In the genomic region with DNA sequence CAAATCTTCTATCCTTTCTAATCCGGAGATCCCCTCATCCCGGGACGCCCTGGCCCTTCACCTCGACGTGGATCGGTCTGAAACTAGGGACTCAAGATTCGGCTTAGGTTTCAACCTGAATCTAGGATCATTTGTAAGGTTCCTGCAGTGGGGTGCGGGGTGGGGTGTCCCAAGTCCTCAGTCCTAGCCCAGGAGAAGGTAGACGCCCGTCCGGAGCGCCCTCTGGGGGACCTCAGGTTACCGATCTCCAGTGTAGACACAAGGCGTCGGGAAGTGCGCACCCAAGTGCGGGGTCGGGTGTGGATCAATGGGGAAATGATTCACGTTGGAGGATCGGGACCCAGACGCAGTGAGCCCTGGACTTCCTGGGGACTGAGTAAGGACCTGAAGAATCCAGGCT, we compare ENCODE assay signal across 8 mouse cellular contexts. TPM values are rescaled to one million over a fixed set of nuclear protein-coding genes. Genes with fewer than 3 reads are reported as not detected.
A peak's percentile ranks its signal among the peaks of the same experiment; 100 is the strongest.
DNase-seq lines count a peak whose midpoint lies in the region; ATAC-seq and TF ChIP-seq lines count a peak whose summit lies in the region.

No protein-coding gene starts in this region.

- no peak overlapping the region for H3K27ac ChIP-seq in forebrain, embryonic 10.5 days
- H3K27ac ChIP-seq in forebrain, embryonic 16.5 days (ENCODE audit: low read length): no peak overlapping the region
- no peak overlapping the region for H3K27ac ChIP-seq in kidney, embryonic 16.5 days (ENCODE audit: low read length)

- no peaks in the 10 kb centered on the region for H3K36me3 ChIP-seq in forebrain, embryonic 10.5 days (replicated peaks)
- H3K36me3 ChIP-seq in forebrain, embryonic 16.5 days (ENCODE audit: control insufficient read depth, insufficient read depth): no peaks in the 10 kb centered on the region
- H3K36me3 ChIP-seq in kidney, embryonic 16.5 days (ENCODE audit: insufficient read depth, low read length): no peaks in the 10 kb centered on the region

- H3K9me3 ChIP-seq in forebrain, embryonic 10.5 days: no peaks in the 10 kb centered on the region
- no peaks in the 10 kb centered on the region for H3K9me3 ChIP-seq in forebrain, embryonic 16.5 days (ENCODE audit: control insufficient read depth, low read length)
- H3K9me3 ChIP-seq in kidney, embryonic 16.5 days (ENCODE audit: low read length): no peaks in the 10 kb centered on the region

- H3K4me2 ChIP-seq in forebrain, embryonic 16.5 days (ENCODE audit: low read length): no peak overlapping the region
- peak overlapping the region; percentile 77 for H3K4me2 ChIP-seq in kidney, embryonic 16.5 days (replicated peaks; ENCODE audit: low read depth, low read length)

- TF ChIP-seq CTCF in brain, embryonic 14.5 days (IDR thresholded peaks at IDR 0.05; ENCODE audit: borderline replicate concordance, extremely low read depth, insufficient read depth, insufficient read length): no peak

- DNase-seq in forebrain, embryonic 10.5 days (ENCODE audit: extremely low spot score, low spot score): peak; percentile 35
- peak; percentile 1 for DNase-seq in brain, embryonic 14.5 days (ENCODE audit: low read depth)
- peak; percentile 25 to 29 for DNase-seq in heart, adult 9 months (ENCODE audit: low spot score in 2 of 2)
- DNase-seq in lung, postnatal 25 days (ENCODE audit: low spot score): peak; percentile 23
- no peak for DNase-seq in MN1 (ENCODE audit: low spot score)
- DNase-seq in urinary bladder, postnatal 4 days (ENCODE audit: low spot score in 2 of 2): no peak

- H3K27me3 ChIP-seq in forebrain, embryonic 10.5 days (ENCODE audit: poor library complexity, severe bottlenecking): peaks cover 70% of the 10 kb centered on the region
- peaks cover 22% of the 10 kb centered on the region for H3K27me3 ChIP-seq in forebrain, embryonic 16.5 days (replicated peaks; ENCODE audit: control insufficient read depth, insufficient read depth, low read length)
- peaks cover 21% of the 10 kb centered on the region for H3K27me3 ChIP-seq in kidney, embryonic 16.5 days (ENCODE audit: insufficient read depth, low read length)

- ATAC-seq in forebrain, embryonic 16.5 days: no peak
- ATAC-seq in kidney, embryonic 16.5 days (ENCODE audit: low FRiP score, low TSS enrichment): no peak

- H3K4me3 ChIP-seq in forebrain, embryonic 10.5 days: peak overlapping the region; percentile 57; the same call in 1 of the 2 replicates
- H3K4me3 ChIP-seq in forebrain, embryonic 16.5 days (replicated peaks; ENCODE audit: low read length): no peak overlapping the region
- peak overlapping the region; percentile 58 for H3K4me3 ChIP-seq in kidney, embryonic 16.5 days (ENCODE audit: low read length)

- 2% methylated on average over 21 of the region's 21 CpGs for WGBS in forebrain, embryonic 10.5 days
- under 1% methylated on average over 21 of the region's 21 CpGs for whole genome bisulfite sequencing in forebrain, embryonic 16.5 days
- under 1% methylated on average over 21 of the region's 21 CpGs for WGBS in kidney, embryonic 16.5 days

- H3K9ac ChIP-seq in forebrain, embryonic 16.5 days (replicated peaks; ENCODE audit: low read depth, low read length): no peak overlapping the region
- H3K9ac ChIP-seq in kidney, embryonic 16.5 days (replicated peaks; ENCODE audit: low read length): no peak overlapping the region

- no peak for TF ChIP-seq POLR2A in brain, embryonic 14.5 days (IDR thresholded peaks at IDR 0.05; ENCODE audit: borderline replicate concordance, extremely low read depth, insufficient read depth, insufficient read length, poor library complexity, severe bottlenecking)

- H3K4me1 ChIP-seq in forebrain, embryonic 10.5 days: peaks cover 14% of the 10 kb centered on the region
- H3K4me1 ChIP-seq in forebrain, embryonic 16.5 days (replicated peaks; ENCODE audit: control insufficient read depth, insufficient read depth, low read length): 0 out of 2 replicates have a peak, but pooled peaks cover 9% of the 10 kb centered on the region
- no peaks in the 10 kb centered on the region for H3K4me1 ChIP-seq in kidney, embryonic 16.5 days (ENCODE audit: insufficient read depth, low read length)

RNA-seq across cellular contexts. Expression of a gene that starts 21.8 kb away (rescaled TPM):
- not detected in 2 replicates for polyA plus RNA-seq in forebrain, embryonic 10.5 days (2016; fragmentation: Nextera tagmentation; extraction: Ambion mirVana)
- polyA plus RNA-seq in forebrain, embryonic 16.5 days (2015; fragmentation: Nextera tagmentation; extraction: Ambion mirVana): not detected in 2 replicates
- polyA plus RNA-seq in brain, embryonic 14.5 days (2012; rRNA removed): not detected in 2 replicates
- polyA plus RNA-seq in kidney, embryonic 16.5 days (2015; fragmentation: Nextera tagmentation; extraction: Ambion mirVana): not detected in 2 replicates

RNA-seq across cellular contexts. Expression of a gene that starts 46.7 kb away (rescaled TPM):
- not detected in 2 replicates for polyA plus RNA-seq in forebrain, embryonic 10.5 days (2016; fragmentation: Nextera tagmentation; extraction: Ambion mirVana)
- polyA plus RNA-seq in forebrain, embryonic 16.5 days (2015; fragmentation: Nextera tagmentation; extraction: Ambion mirVana): not detected in 2 replicates
- polyA plus RNA-seq in brain, embryonic 14.5 days (2012; rRNA removed): not detected in 2 replicates
- not detected in 2 replicates for polyA plus RNA-seq in kidney, embryonic 16.5 days (2015; fragmentation: Nextera tagmentation; extraction: Ambion mirVana)

Comparison
In these comparisons a context has a peak if more than half of its experiments do, and no peak if none do; other contexts are left out.
1. DNase-seq: peak in forebrain, embryonic 10.5 days (single experiment), brain, embryonic 14.5 days (single experiment), heart, adult 9 months (2 of 2) and lung, postnatal 25 days (single experiment); none in MN1 (single experiment) and urinary bladder, postnatal 4 days (0 of 2).